Mouse (Mus musculus): ENCODE measurements at regions not wholly inside any gene's neighbourhood (a gene's known extent, or its start where the extent isn't known, plus 50 kb on each side); places are given as distances from the start of the nearest gene placed in this dataset.

GRCm38 (mm10) chr4:124542696-124543095 is 67.9 kb downstream of the 3100002H09Rik start:
- ATAC-seq (replicated peaks; ENCODE audit: low FRiP score, poor library complexity, severe bottlenecking) = no peak

DNA sequence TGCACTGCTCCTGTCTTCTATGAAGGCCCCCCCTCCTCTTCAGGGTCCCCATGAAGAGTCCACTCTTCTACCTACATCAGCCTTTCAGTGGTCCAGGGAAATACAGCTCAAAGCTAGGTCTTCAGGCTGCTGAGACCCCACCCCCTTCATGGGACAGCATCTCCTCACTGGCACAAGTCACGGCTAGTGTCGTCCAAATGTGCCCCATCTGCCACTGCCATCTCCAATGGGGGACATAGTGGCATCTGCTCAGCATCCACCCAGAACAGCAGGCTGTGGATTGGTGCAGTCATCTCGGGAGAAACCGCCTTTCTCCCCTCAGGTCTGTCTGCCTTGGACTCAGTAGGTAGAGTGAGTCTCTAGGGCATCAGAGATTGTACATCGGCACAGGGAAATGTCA is 72.1 kb downstream of the 3100002H09Rik start:
- ATAC-seq (replicated peaks; ENCODE audit: low FRiP score, poor library complexity, severe bottlenecking) = no peak

DNA sequence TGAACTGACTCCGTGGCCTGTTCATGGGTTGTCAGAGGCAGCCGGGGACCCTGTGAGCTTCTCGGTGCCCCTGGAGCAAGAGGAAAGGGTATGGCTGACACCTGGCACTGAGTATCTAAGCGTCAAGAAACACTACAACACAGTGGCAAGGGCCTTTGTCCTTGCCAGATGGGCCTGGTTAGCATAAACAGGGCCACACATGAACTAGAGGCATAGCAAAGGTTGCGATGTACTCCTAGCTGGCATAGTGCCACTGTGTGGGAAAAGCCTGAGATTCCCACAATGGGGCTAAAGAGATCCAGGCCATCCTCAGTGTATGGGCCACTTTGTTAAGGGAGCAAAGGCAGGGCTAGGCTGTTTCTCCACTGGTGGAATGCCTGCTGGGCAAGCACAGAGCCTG is 72.9 kb downstream of the 3100002H09Rik start:
- no peak for ATAC-seq (replicated peaks; ENCODE audit: low FRiP score, poor library complexity, severe bottlenecking)

GRCm38 (mm10) chr4:124533614-124534013 is 77.0 kb downstream of the 3100002H09Rik start:
- no peak; the same call in 1 of the 2 replicates for ATAC-seq (replicated peaks; ENCODE audit: low FRiP score, poor library complexity, severe bottlenecking)

DNA sequence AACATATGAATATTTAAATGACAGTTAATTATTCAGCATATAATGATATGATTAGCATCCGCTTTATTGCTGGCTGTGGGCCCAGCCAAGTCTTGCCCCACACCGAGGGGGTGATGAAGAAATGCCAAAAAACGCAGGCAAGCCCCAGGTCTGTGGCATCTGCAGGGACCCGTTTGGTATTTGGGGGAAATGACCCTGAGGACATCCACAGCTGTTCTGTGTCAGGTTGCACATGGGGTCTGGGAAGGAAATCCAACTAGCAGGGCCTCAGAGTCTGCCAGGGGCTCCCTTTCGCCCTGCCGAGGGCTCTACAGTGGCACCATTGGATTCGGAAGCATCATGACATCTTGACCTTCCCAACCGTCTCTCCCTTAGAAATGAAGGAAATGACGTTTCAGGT is 80.0 kb downstream of the 3100002H09Rik start:
- ATAC-seq (replicated peaks; ENCODE audit: low FRiP score, poor library complexity, severe bottlenecking) = no peak

- no peak for ATAC-seq (replicated peaks; ENCODE audit: low FRiP score, poor library complexity, severe bottlenecking)
Observed at GRCm38 (mm10) chr4:124526822-124527221, 83.8 kb downstream of the 3100002H09Rik start.

GRCm38 (mm10) chr4:124526362-124526761 is 84.2 kb downstream of the 3100002H09Rik start:
- no peak for ATAC-seq (replicated peaks; ENCODE audit: low FRiP score, poor library complexity, severe bottlenecking)

DNA sequence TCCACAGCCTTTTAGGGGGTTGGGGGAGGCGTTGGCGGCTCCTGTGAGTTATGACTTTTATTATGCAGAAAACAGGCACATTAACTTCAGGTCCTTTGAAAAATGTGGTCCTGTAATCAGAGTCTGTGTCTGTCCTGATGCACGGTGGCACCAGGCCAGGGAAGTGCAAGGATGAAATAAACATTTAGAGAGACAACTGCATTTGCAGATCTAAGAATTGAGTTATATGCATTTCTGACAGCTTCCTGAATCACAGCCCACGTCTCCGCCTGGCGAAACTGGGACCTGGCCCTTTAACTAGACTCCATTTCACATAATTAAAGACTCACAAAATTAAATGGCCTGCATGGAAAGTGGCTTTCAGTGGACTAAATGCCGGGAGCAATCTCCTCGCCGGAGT is 90.3 kb downstream of the 3100002H09Rik start:
- ATAC-seq (replicated peaks; ENCODE audit: low FRiP score, poor library complexity, severe bottlenecking) = no peak

- no peak for ATAC-seq (replicated peaks; ENCODE audit: low FRiP score, poor library complexity, severe bottlenecking)
Observed at GRCm38 (mm10) chr4:124511761-124512160, 98.8 kb downstream of the 3100002H09Rik start.

DNA sequence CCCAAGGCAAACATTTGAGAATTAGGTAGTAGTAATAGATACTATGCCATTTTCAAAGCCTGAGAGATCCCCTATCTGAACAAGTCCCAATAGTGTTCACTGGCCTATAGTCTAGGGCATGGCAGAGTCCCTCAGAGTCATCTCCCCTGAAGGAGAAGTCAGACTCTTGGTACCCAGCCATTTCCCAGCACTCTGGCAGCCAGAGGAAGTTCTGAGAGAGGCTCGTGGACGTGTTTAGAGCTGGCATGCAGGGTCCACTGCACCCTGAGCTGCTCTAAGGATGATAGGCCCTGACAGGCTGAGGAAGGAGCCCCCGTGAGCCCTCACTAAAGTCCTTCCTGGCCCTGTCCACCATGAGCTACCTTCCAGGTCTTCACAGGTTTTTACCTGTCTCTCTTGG is 99.8 kb downstream of the 3100002H09Rik start:
- ATAC-seq (replicated peaks; ENCODE audit: low FRiP score, poor library complexity, severe bottlenecking) = no peak

DNA sequence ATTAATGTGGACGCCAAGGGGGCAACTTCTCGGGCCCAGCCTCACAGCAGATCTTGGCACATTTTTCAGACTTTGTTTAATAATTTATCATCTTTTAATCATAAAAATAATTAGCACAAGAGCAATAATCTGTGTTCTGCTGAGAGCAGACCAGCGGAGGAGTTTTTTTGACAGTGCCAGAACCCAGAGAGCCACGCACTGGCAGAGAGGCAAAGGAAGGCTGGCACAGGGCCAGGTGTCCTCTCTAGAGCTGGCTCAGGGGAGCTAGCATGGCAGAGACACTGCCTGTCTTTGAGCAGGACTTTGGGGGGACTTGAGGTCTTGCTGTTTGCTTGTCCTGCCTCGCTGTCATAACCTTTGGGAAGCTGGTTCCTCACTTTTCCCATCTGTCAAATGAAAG is 100.9 kb downstream of the 3100002H09Rik start:
- ATAC-seq (replicated peaks; ENCODE audit: low FRiP score, poor library complexity, severe bottlenecking) = no peak

DNA sequence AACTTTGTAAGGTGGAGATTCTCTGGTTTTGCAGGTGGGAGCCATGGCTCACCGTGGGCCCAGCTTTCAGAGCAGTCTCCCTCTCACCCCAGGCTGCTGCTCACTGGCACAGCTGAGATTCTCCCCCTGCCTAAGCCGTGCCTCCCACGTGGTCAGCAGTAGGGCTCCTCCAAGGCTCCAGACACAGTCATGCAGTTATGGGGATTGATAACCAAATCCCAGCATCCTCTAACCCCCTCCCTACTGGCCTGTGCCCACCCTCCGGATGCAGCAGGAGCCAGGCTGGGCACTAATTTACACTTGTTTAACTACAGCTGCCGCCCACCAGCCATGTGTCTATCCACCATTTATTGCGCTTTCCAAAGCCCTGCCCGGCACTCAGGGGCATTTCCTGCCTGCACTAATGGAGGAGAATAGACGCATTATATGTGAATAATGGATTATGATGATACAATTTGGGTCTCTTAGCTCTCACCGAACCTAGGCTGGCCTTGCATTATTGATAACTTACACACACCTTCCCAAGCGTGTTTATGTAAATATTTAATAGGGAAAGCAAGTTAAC is 104.4 kb downstream of the 3100002H09Rik start:
- no peak for ATAC-seq (replicated peaks; ENCODE audit: low FRiP score, poor library complexity, severe bottlenecking)

GRCm38 (mm10) chr4:124501785-124502184 is 108.8 kb downstream of the 3100002H09Rik start:
- ATAC-seq (replicated peaks; ENCODE audit: low FRiP score, poor library complexity, severe bottlenecking) = no peak

DNA sequence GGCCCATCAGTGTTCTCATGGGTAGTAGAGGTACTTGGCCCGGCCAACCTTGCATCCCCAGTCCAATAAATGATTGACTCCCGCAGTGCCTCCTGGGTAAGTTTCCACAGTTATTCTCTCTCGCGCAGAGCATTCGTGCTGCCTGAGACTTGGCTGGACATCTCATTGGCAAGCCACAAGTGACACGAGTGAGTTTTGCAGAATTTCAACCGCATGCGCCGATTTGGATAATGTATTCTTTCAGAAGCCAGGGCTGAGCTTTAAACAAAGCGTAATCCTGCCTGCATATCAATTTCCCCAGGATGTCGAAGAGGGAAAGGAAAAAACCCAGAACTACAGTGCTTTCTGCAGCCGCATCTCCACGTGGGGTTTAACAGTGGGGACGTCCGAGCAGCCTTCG is 112.6 kb downstream of the 3100002H09Rik start:
- no peak for ATAC-seq (replicated peaks; ENCODE audit: low FRiP score, poor library complexity, severe bottlenecking)

DNA sequence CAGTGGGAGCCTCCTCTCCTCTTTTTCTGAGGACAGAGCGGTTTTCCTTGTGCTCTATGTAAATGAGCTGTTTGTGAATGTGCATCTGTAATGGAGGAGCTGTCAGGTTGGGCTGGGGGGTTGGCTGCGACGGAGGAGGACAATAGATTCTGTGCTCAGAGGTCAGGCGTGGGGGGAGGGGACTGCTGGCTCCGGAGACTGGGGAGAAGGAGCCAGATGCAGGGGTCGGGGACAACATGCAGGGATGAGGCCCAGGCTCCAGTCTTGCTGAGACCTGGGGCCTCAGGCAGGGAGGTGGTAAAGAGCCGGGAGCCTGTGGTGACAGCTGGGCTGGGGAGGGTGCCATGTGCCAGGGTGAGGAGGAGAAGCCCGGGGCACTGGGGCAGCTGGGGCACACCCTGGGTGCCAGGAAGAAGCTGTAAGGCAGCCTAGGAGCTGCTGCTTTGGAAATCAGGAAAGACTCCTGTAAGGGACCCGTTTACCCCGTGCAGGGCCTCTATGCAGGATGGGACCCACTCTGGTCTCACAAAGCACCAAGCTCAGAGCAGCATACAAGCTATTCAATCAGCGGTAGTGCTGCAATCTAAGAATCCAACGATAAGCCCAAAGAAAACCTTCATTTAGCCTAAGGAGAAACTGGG is 124.5 kb downstream of the 3100002H09Rik start:
- no peak for ATAC-seq (replicated peaks; ENCODE audit: low FRiP score, poor library complexity, severe bottlenecking)

GRCm38 (mm10) chr4:124484613-124485586 is 125.7 kb downstream of the 3100002H09Rik start:
- ATAC-seq (replicated peaks; ENCODE audit: low FRiP score, poor library complexity, severe bottlenecking) = no peak

- ATAC-seq (replicated peaks; ENCODE audit: low FRiP score, poor library complexity, severe bottlenecking) = no peak
Observed at GRCm38 (mm10) chr4:124477870-124478301, 132.7 kb downstream of the 3100002H09Rik start.

- no peak for ATAC-seq (replicated peaks; ENCODE audit: low FRiP score, poor library complexity, severe bottlenecking)
Observed at GRCm38 (mm10) chr4:124477359-124477868, 133.2 kb downstream of the 3100002H09Rik start.

GRCm38 (mm10) chr4:124465229-124465820 is 145.3 kb downstream of the 3100002H09Rik start:
- ATAC-seq (replicated peaks; ENCODE audit: low FRiP score, poor library complexity, severe bottlenecking) = no peak
